Mouse (Mus musculus): ENCODE measurements around the gene Stag2.
A peak's percentile ranks its signal among the peaks of the same experiment; 100 is the strongest.

The Stag2 gene

GRCm38 (mm10) chrX:42215742-42216141, 66.6 kb downstream of the Stag2 start:
- no peak for DNase-seq (ENCODE audit: low read depth, low spot score)

- DNase-seq (ENCODE audit: low read depth, low spot score): no peak
Observed at GRCm38 (mm10) chrX:42250342-42250741, 101.2 kb downstream of the Stag2 start.

DNA sequence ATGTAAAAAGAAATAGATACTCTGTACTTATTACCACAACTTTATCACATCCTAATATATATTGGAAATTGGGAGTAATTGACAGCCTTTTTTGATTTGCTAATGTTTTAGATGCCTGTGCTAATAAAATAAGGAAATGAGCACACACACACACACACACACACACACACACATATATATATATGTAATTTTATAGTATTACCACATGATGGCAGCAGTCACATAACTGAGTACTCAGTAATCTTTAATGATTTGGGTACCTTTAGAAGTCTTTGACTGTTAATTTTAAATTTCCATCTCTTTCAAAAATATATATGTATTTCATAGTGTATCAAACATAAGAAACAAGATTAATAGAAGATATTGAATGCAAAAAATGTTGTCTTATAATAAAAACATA, 123.6 kb downstream of the Stag2 start:
- peak; percentile 15 for DNase-seq (ENCODE audit: low read depth, low spot score)

DNA sequence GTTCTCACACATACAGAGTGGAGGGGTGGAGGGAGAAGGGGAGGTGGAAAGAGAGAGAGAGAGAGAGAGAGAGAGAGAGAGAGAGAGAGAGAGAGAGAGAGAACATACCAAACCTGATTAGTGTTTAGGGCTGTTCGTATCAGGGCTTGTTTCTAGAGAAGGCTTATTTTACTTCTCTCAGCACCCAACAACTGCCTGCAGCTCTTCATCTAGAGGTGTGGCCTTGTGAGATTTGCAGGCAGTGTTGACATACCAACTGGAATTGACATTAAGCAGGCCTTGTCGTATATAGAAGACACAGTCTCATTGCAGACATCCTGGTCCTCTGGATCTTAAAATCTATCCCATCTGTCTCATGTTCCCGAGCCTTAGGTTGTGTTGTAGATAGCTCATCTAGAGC, 141.1 kb downstream of the Stag2 start:
- DNase-seq (ENCODE audit: low read depth, low spot score): no peak

GRCm38 (mm10) chrX:42315231-42315630, 166.1 kb downstream of the Stag2 start:
- no peak for DNase-seq (ENCODE audit: low read depth, low spot score)

GRCm38 (mm10) chrX:42320424-42320823, 171.3 kb downstream of the Stag2 start:
- DNase-seq (ENCODE audit: low read depth, low spot score): no peak

GRCm38 (mm10) chrX:42321200-42321773, 172.2 kb downstream of the Stag2 start:
- no peak for DNase-seq (ENCODE audit: low read depth, low spot score)

GRCm38 (mm10) chrX:42324848-42325247, 175.7 kb downstream of the Stag2 start:
- DNase-seq (ENCODE audit: low read depth, low spot score): no peak

Data from 3T3-L1 (cell line).